Mouse (Mus musculus): Measurements from ENCODE around the gene Ift27. TPM values are rescaled to one million over a fixed set of nuclear protein-coding genes. Genes with fewer than 3 reads are reported as not detected.
A peak's percentile ranks its signal among the peaks of the same experiment; 100 is the strongest.

Gene Ift27
- total RNA-seq (2021) = 10 to 100 TPM; 16.0 to 18.8 TPM
- long read RNA-seq, experiment 1, transcript Ift27-201 (7 exons, 1,013 nt) = major isoform, 16 of 17 reads
- long read RNA-seq, experiment 1, partial matches to known transcripts = 1 of 17 reads
- long read RNA-seq, experiment 1, other reads (novel, unspliced or antisense) = 0 of 17 reads
- long read RNA-seq, experiment 2, transcript Ift27-201 (7 exons, 1,013 nt) = major isoform, 9 of 9 reads
- long read RNA-seq, experiment 2, partial matches to known transcripts = 0 of 9 reads
- long read RNA-seq, experiment 2, other reads (novel, unspliced or antisense) = 0 of 9 reads

- DNase-seq = peak; percentile 98
These were observed at the start of gene Ift27 for GRCm38 (mm10) chr15:78173972-78174886. TSS of gene Ift27 (minus strand) at chr15:78174107.

- DNase-seq = no peak
These were observed 41.4 kb upstream of the Ift27 start for GRCm38 (mm10) chr15:78215269-78215668.

GRCm38 (mm10) chr15:78211367-78211766 is 37.5 kb upstream of the Ift27 start:
- DNase-seq = no peak

- DNase-seq = no peak
These were observed 36.3 kb upstream of the Ift27 start for GRCm38 (mm10) chr15:78210203-78210602.

- DNase-seq = no peak
These were observed 32.4 kb upstream of the Ift27 start, which contains the start of gene Pvalb for GRCm38 (mm10) chr15:78206312-78206711. TSS of gene Pvalb (minus strand) at chr15:78206400.

- DNase-seq = peak; percentile 34 to 58
These were observed 31.3 kb upstream of the Ift27 start for GRCm38 (mm10) chr15:78205192-78205591.

GRCm38 (mm10) chr15:78204053-78204847 is 30.3 kb upstream of the Ift27 start:
- peak; percentile 59 to 61 for DNase-seq

GRCm38 (mm10) chr15:78195096-78195880 is 21.4 kb upstream of the Ift27 start:
- no peak for DNase-seq

- DNase-seq = no peak
These were observed 20.4 kb upstream of the Ift27 start for GRCm38 (mm10) chr15:78194320-78194719.

- DNase-seq = no peak
These were observed 15.7 kb upstream of the Ift27 start for GRCm38 (mm10) chr15:78189636-78190035.

GRCm38 (mm10) chr15:78188546-78188945 is 14.6 kb upstream of the Ift27 start:
- no peak for DNase-seq

GRCm38 (mm10) chr15:78186906-78187305 is 13.0 kb upstream of the Ift27 start:
- peak; percentile 22 to 36 for DNase-seq

GRCm38 (mm10) chr15:78185609-78186008 is 11.7 kb upstream of the Ift27 start:
- no peak for DNase-seq

- peak; percentile 55 to 66 for DNase-seq
These were observed 10.9 kb upstream of the Ift27 start for GRCm38 (mm10) chr15:78184855-78185254.

GRCm38 (mm10) chr15:78181701-78182405 is 7.9 kb upstream of the Ift27 start:
- DNase-seq = no peak

- no peak for DNase-seq
These were observed 5.9 kb upstream of the Ift27 start for GRCm38 (mm10) chr15:78179775-78180174.

GRCm38 (mm10) chr15:78178397-78178796 is 4.5 kb upstream of the Ift27 start:
- DNase-seq = peak; percentile 88 to 90

- no peak for DNase-seq
These were observed 3.4 kb upstream of the Ift27 start for GRCm38 (mm10) chr15:78177257-78177656.

GRCm38 (mm10) chr15:78174887-78175245 is 959 bp upstream of the Ift27 start:
- no peak for DNase-seq

GRCm38 (mm10) chr15:78172899-78173817 is 749 bp downstream of the Ift27 start:
- peak in 1 of 2 experiments; percentile 7 for DNase-seq

All from adrenal gland, postnatal 36 days (tissue).